Mouse (Mus musculus) ES-E14 (cell line): ENCODE data around the gene Wars.

ENCODE experiments used
- CHD2 ChIP-seq: IDR thresholded peaks from 2 replicates; pipeline ENCODE4 v1.6.1; 2014; ENCODE audit warnings: mild to moderate bottlenecking, low read depth, low read length, inconsistent platforms
- HCFC1 ChIP-seq: IDR thresholded peaks from 2 replicates; pipeline ENCODE4 v1.6.1; 2012; ENCODE audit warnings: low read length, inconsistent platforms, borderline replicate concordance; ENCODE audit not compliant: insufficient read depth
- MAFK ChIP-seq: IDR thresholded peaks from 2 replicates; pipeline ENCODE4 v1.6.1; 2014; ENCODE audit warnings: mild to moderate bottlenecking, low read depth, low read length, inconsistent platforms; ENCODE audit not compliant: insufficient read depth
- ZC3H11A ChIP-seq: IDR thresholded peaks from 2 replicates; pipeline ENCODE4 v1.6.1; 2012; ENCODE audit warnings: low read depth, mild to moderate bottlenecking, inconsistent platforms, low read length, borderline replicate concordance
- ZNF384 ChIP-seq: IDR thresholded peaks from 2 replicates; pipeline ENCODE4 v1.6.1; 2012; ENCODE audit warnings: low read depth, low read length, inconsistent platforms

DNA sequence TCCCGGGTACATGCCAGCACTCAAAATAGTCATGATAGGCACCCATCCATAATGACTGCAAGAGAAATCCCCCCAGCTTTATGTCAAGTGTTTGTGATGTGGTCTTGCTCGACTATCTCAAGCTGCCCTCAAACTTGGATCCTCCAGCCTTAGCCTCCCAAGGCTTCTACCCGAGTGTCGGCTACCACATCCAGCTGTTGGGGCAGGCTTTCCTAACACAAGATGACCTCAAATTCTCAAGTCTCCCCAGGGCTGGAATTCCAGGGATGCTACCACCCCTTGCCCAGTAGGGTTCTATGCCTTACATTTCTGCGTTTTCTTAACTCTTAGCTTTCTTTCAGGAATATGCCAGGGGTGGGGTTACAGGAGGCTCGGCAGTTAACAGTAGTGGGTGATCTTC lies 63.6 kb downstream of the Wars start:
- no peak for TF ChIP-seq MAFK
- TF ChIP-seq ZC3H11A = no peak
- no peak for TF ChIP-seq ZNF384
- TF ChIP-seq HCFC1 = no peak
- TF ChIP-seq CHD2 = no peak
